27 mouse cellular contexts compared by ENCODE assay signal in the genomic region with DNA sequence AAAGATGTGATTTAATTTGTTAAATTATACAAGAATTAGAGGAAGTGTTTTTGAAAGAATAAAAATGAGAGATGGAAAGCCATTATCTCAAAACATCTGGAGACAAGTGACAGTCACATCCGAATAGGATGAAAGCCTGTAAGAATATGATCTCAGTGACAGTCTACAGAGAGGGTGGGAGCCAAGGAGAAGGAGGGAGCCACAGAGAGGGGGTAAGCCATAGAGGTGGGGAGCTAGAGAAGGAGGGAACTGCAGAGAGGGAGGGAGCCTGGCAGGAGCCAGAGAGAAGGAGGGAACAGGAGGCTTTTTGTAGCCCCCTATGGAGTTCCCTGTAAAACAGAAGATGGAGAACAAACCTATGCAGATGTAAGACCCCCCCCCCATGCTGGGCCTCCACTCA.
"Had no signal": no experiment of that assay in that cellular context is flagged by ENCODE, and none has a peak within 500 bp of the region (broad histone marks: within the 10 kb centered on the region; RNA-seq: fewer than 3 reads in every experiment).

No protein-coding gene starts in this region.

- H3K4me3 ChIP-seq: embryonic facial prominence, embryonic 10.5 days; embryonic facial prominence, embryonic 12.5 days; embryonic facial prominence, embryonic 13.5 days; embryonic facial prominence, embryonic 15.5 days; erythroblast, embryonic 14.5 days; forebrain, embryonic 10.5 days; forebrain, embryonic 12.5 days; forebrain, embryonic 15.5 days; gastrocnemius, adult 2 months; heart, adult 2 months; heart, embryonic 10.5 days had no signal

- H3K9ac ChIP-seq: embryonic facial prominence, embryonic 12.5 days; embryonic facial prominence, embryonic 13.5 days; embryonic facial prominence, embryonic 15.5 days; forebrain, embryonic 12.5 days; forebrain, embryonic 15.5 days had no signal

- DNase-seq: cerebellum, adult 8-10 months; cerebellum, adult 9-10 months; cerebellum, adult 9-11 months; cerebellum, postnatal 10 days; cerebellum, postnatal 14 days; cerebellum, postnatal 25 days; cerebellum, postnatal 36 days; embryo, embryonic 11 days; gastrocnemius, adult 2 months; gastrocnemius, postnatal 10 days; gastrocnemius, postnatal 14 days; gastrocnemius, postnatal 25 days; gastrocnemius, postnatal 36 days; heart, adult 11 months; heart, adult 18-20 months; heart, adult 2 months had no signal

- H3K9me3 ChIP-seq: embryonic facial prominence, embryonic 10.5 days; embryonic facial prominence, embryonic 12.5 days; embryonic facial prominence, embryonic 13.5 days; embryonic facial prominence, embryonic 15.5 days; forebrain, embryonic 10.5 days; forebrain, embryonic 12.5 days; forebrain, embryonic 15.5 days; heart, embryonic 10.5 days had no signal

- H3K27ac ChIP-seq: embryonic facial prominence, embryonic 10.5 days; embryonic facial prominence, embryonic 12.5 days; embryonic facial prominence, embryonic 13.5 days; embryonic facial prominence, embryonic 15.5 days; forebrain, embryonic 10.5 days; forebrain, embryonic 12.5 days; forebrain, embryonic 15.5 days; gastrocnemius, adult 2 months; heart, adult 2 months; heart, embryonic 10.5 days had no signal

- H3K4me2 ChIP-seq: embryonic facial prominence, embryonic 12.5 days; embryonic facial prominence, embryonic 13.5 days; embryonic facial prominence, embryonic 15.5 days; forebrain, embryonic 12.5 days; forebrain, embryonic 15.5 days; heart, embryonic 11.5 days had no signal

- H3K4me1 ChIP-seq: embryonic facial prominence, embryonic 10.5 days; embryonic facial prominence, embryonic 12.5 days; embryonic facial prominence, embryonic 13.5 days; embryonic facial prominence, embryonic 15.5 days; forebrain, embryonic 10.5 days; forebrain, embryonic 12.5 days; forebrain, embryonic 15.5 days; heart, embryonic 10.5 days had no signal

- H3K36me3 ChIP-seq: embryonic facial prominence, embryonic 10.5 days; embryonic facial prominence, embryonic 12.5 days; embryonic facial prominence, embryonic 13.5 days; embryonic facial prominence, embryonic 15.5 days; forebrain, embryonic 10.5 days; forebrain, embryonic 12.5 days; forebrain, embryonic 15.5 days; heart, embryonic 10.5 days had no signal

- H3K27me3 ChIP-seq: embryonic facial prominence, embryonic 12.5 days; embryonic facial prominence, embryonic 13.5 days; embryonic facial prominence, embryonic 15.5 days; forebrain, embryonic 12.5 days; forebrain, embryonic 15.5 days had no signal

- ATAC-seq: forebrain, embryonic 14.5 days; forebrain, embryonic 15.5 days had no signal
